Mouse (Mus musculus) spleen, adult 2 months (tissue): ENCODE measurements around the gene Agrp. TPM values are rescaled to one million over a fixed set of nuclear protein-coding genes. Genes with fewer than 3 reads are reported as not detected.
A peak's percentile ranks its signal among the peaks of the same experiment; 100 is the strongest.

Experiments used
- DNase-seq, 2 experiments: peaks; one replicate each; pipeline versions ENCODE4 v3.0.0 to v3.0.0-alpha.2; 2012 to 2021; ENCODE audit warnings: low spot score in 2 of 2, low read depth in 1 of 2
- H3K27ac ChIP-seq: fragments of 200-500 bp; 2 replicates; pipeline ENCODE4 v1.5.1; 2012; ENCODE audit warnings: low read length, inconsistent platforms; ENCODE audit not compliant: insufficient read depth
- H3K27me3 ChIP-seq: fragments of 200-500 bp; 2 replicates; pipeline ENCODE4 v1.6.1; 2012; ENCODE audit warnings: mild to moderate bottlenecking, moderate library complexity, low read length, inconsistent platforms; ENCODE audit not compliant: control insufficient read depth, insufficient read depth
- H3K36me3 ChIP-seq: fragments of 200-500 bp; 2 replicates; pipeline ENCODE4 v1.6.1; 2012; ENCODE audit warnings: mild to moderate bottlenecking, low read length, inconsistent platforms; ENCODE audit not compliant: control insufficient read depth, insufficient read depth
- H3K4me1 ChIP-seq: fragments of 200-500 bp; 2 replicates; pipeline ENCODE4 v1.6.1; 2011; ENCODE audit warnings: inconsistent platforms; ENCODE audit not compliant: control insufficient read depth, insufficient read depth, insufficient read length
- H3K4me3 ChIP-seq: fragments of 200-500 bp; 2 replicates; pipeline ENCODE4 v1.5.1; 2011; ENCODE audit warnings: mild to moderate bottlenecking, inconsistent platforms; ENCODE audit not compliant: insufficient read depth, insufficient read length; ENCODE audit errors: extremely low read depth
- CTCF ChIP-seq: fragments of 200-500 bp; IDR thresholded peaks from 2 replicates; pipeline ENCODE4 v1.5.1; 2011; ENCODE audit warnings: mild to moderate bottlenecking, inconsistent platforms; ENCODE audit not compliant: insufficient read depth, insufficient read length, insufficient replicate concordance; ENCODE audit errors: extremely low read depth
- POLR2A ChIP-seq: fragments of 200-500 bp; IDR thresholded peaks from 2 replicates; pipeline ENCODE4 v1.6.1; 2011; ENCODE audit warnings: low read depth, low read length, inconsistent platforms
- WGBS: fragments of 180-500 bp; shearing (Covaris S2); methylation state at CpG from one replicate; pipeline ENCODE4 v1.1.7; 2018; 5-methylcytosine and 5-hydroxymethylcytosine counted together
- polyA plus RNA-seq: library from polyadenylated mRNA; depleted of rRNA; stranded (reverse); fragments of >200 nt; gene quantifications from 2 replicates; pipeline ENCODE4 v1.2.3, GENCODE M21; 2012

Gene Agrp
- polyA plus RNA-seq, 1 experiment, result 0.14 TPM

- Histone ChIP-seq H3K36me3 (no peaks in the 10 kb centered on the region), H3K4me3 (no peak overlapping the region), H3K4me1 (no peaks in the 10 kb centered on the region), H3K27me3 (no peaks in the 10 kb centered on the region), H3K27ac (no peak overlapping the region)
- 95% methylated on average over 2 of the region's 2 CpGs for WGBS
- no peak for DNase-seq
- no peak for TF ChIP-seq POLR2A
- TF ChIP-seq CTCF, result no peak
These were observed 85.2 kb downstream of the Agrp start for GRCm38 (mm10) chr8:105552032-105552431.

DNA sequence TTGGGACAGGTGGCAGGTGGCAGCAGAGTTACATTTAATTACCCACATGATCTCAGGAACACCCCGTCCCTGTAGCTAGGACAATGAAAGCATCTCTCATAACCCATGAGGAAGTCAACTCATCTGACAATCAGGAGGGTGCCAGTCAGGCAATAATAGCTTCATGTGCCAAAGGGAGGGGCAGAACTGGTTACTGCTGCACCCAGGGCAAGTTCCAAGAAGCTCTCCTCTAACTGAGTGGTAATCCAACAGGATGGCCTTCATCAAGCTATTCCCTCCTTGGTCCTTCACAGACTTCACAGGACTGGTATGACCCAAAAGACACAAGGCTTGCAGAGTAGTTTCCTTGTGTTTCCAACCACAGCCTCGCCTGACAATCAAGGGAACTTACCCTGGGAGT, 87.1 kb downstream of the Agrp start:
- TF ChIP-seq POLR2A (no peak), CTCF (no peak)
- no peaks in the 10 kb centered on the region for H3K4me1 ChIP-seq
- no peak overlapping the region for H3K27ac ChIP-seq
- WGBS, result 69% methylated on average over 2 of the region's 2 CpGs
- H3K36me3 ChIP-seq, result no peaks in the 10 kb centered on the region
- no peak overlapping the region for H3K4me3 ChIP-seq
- H3K27me3 ChIP-seq, result no peaks in the 10 kb centered on the region
- DNase-seq, result no peak

DNA sequence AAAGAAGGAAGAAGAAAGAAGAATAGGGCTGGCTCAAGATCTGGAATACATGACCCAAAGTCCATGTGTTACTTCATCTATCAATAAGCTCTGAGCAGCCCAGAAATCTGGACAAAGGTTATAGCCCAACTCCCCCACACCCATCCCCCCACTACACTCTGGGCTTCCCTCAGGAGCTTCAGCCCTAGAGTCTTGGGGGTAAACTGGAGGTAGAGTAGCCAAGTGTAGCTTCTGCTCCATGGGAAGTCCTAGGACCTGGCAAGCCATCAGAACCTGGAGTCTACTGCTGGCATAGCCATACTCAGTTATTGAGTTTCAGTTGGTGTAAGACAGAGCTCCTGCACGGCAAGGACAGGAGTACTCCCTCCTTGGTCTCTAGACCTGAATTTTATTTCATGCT, 87.7 kb downstream of the Agrp start:
- DNase-seq, result no peak
- Histone ChIP-seq H3K4me3 (no peak overlapping the region), H3K4me1 (no peaks in the 10 kb centered on the region), H3K36me3 (no peaks in the 10 kb centered on the region), H3K27me3 (no peaks in the 10 kb centered on the region), H3K27ac (no peak overlapping the region)
- 97% methylated on average over 1 of the region's 1 CpGs for WGBS
- no peak for TF ChIP-seq CTCF

GRCm38 (mm10) chr8:105546384-105547350, 90.5 kb downstream of the Agrp start:
- 84% methylated on average over 6 of the region's 6 CpGs for WGBS
- H3K4me1 ChIP-seq, result peaks cover 6% of the 10 kb centered on the region; the same call in 1 of the 2 replicates
- no peak for TF ChIP-seq CTCF
- no peak for TF ChIP-seq POLR2A
- H3K36me3 ChIP-seq, result no peaks in the 10 kb centered on the region
- H3K4me3 ChIP-seq, result no peak overlapping the region
- H3K27ac ChIP-seq, result no peak overlapping the region
- no peak for DNase-seq
- no peaks in the 10 kb centered on the region for H3K27me3 ChIP-seq

DNA sequence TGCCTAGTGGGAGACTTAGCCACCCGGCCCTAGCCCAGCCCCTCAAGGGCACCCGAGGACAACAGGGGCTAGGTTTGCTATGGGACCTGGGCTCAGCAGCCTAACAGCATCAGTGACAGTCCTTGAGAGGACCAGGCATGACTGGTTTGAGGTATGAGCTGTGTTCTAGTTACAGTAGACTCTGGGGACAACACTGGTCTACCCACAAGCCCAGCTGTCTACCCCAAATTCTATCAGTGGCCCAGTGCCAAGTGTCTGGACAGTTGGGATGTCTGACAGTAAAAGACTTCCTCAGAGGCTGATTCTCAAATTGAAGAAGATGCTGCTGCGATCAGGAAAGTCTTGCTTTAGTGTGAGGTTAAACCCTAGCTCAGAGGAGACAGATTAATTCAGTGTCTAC, 91.9 kb downstream of the Agrp start:
- DNase-seq, result no peak
- WGBS, result 68% methylated on average over 3 of the region's 3 CpGs
- Histone ChIP-seq H3K27ac (no peak overlapping the region), H3K4me3 (no peak overlapping the region), H3K36me3 (no peaks in the 10 kb centered on the region), H3K4me1 (peaks cover 6% of the 10 kb centered on the region; the same call in 1 of the 2 replicates), H3K27me3 (no peaks in the 10 kb centered on the region)
- TF ChIP-seq CTCF, result no peak

DNA sequence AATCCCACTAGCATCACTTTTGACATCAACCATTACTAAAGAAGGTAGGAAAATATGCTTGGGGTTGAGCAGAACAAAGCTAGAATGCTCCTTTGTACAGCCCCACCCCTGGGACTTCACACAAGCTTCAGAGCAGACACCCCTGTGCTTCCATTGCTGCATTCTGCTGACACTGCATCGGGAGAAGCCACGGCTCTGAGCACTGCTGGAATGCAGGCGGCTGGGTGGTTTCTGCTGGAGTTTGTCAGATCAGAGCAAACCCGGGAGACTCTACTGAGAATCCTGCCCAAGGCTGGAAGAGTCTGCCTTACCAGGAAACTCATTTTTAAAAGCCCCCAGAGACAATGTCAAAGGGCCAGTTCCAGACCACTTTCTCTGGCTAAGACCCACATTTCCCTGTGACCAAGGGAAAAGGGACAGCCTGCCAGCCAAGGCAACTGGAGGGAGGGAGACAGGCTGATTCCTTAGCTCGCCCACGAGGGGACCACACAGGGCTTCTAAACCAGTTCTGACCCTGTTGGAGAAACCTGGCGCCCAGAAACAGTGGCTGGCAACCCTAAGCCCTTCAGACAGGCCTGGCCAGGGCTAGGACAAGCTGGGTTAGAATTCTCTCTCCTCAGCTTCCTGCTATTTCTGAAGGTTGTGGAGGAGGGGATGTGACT, 92.5 kb downstream of the Agrp start:
- Histone ChIP-seq H3K36me3 (no peaks in the 10 kb centered on the region), H3K4me1 (peaks cover 6% of the 10 kb centered on the region; the same call in 1 of the 2 replicates), H3K27ac (0 out of 2 replicates have a peak overlapping the region, but pooled peaks have one; percentile 21), H3K4me3 (no peak overlapping the region), H3K27me3 (no peaks in the 10 kb centered on the region)
- WGBS, result 86% methylated on average over 7 of the region's 7 CpGs
- TF ChIP-seq POLR2A (no peak), CTCF (no peak)
- no peak for DNase-seq
